Mouse (Mus musculus): ENCODE measurements around the gene Nacad. TPM values are rescaled to one million over a fixed set of nuclear protein-coding genes. Genes with fewer than 3 reads are reported as not detected.

Gene Nacad
- polyA plus RNA-seq, 1 experiment from 2014 or later = 7.2 TPM

- H3K4me1 ChIP-seq (ENCODE audit: control insufficient read depth, insufficient read depth, low read length) = peaks cover 15% of the 10 kb centered on the region
- no peaks in the 10 kb centered on the region for H3K27me3 ChIP-seq (ENCODE audit: control insufficient read depth, insufficient read depth, low read length)
- no peaks in the 10 kb centered on the region for H3K9me3 ChIP-seq (replicated peaks; ENCODE audit: control insufficient read depth, low read length)
- H3K27ac ChIP-seq (ENCODE audit: low read length) = no peak overlapping the region
- H3K36me3 ChIP-seq (ENCODE audit: control insufficient read depth, insufficient read depth, low read length) = peaks cover 8% of the 10 kb centered on the region; the same call in 1 of the 2 replicates
- no peak overlapping the region for H3K4me2 ChIP-seq (ENCODE audit: low read depth, low read length)
- ATAC-seq (ENCODE audit: insufficient read depth, low FRiP score) = no peak
- no peak overlapping the region for H3K9ac ChIP-seq (ENCODE audit: low read length)
- 29% methylated on average over 27 of the region's 27 CpGs for WGBS
- no peak overlapping the region for H3K4me3 ChIP-seq (replicated peaks; ENCODE audit: low read length)
Measured at GRCm38 (mm10) chr11:6599011-6599681, 6.7 kb downstream of the Nacad start.

- no peaks in the 10 kb centered on the region for H3K9me3 ChIP-seq (replicated peaks; ENCODE audit: control insufficient read depth, low read length)
- H3K27ac ChIP-seq (ENCODE audit: low read length) = no peak overlapping the region
- no peak for ATAC-seq (ENCODE audit: insufficient read depth, low FRiP score)
- H3K4me2 ChIP-seq (ENCODE audit: low read depth, low read length) = no peak overlapping the region
- H3K27me3 ChIP-seq (ENCODE audit: control insufficient read depth, insufficient read depth, low read length) = no peaks in the 10 kb centered on the region
- no peak overlapping the region for H3K9ac ChIP-seq (ENCODE audit: low read length)
- 56% methylated on average over 19 of the region's 19 CpGs for WGBS
- peaks cover 8% of the 10 kb centered on the region for H3K4me1 ChIP-seq (ENCODE audit: control insufficient read depth, insufficient read depth, low read length)
- no peak overlapping the region for H3K4me3 ChIP-seq (replicated peaks; ENCODE audit: low read length)
- peaks cover 16% of the 10 kb centered on the region; the same call in 1 of the 2 replicates for H3K36me3 ChIP-seq (ENCODE audit: control insufficient read depth, insufficient read depth, low read length)
Measured at GRCm38 (mm10) chr11:6598191-6598889, 7.5 kb downstream of the Nacad start.

- Histone ChIP-seq H3K27me3 (ENCODE audit: control insufficient read depth, insufficient read depth, low read length) (no peaks in the 10 kb centered on the region), H3K27ac (ENCODE audit: low read length) (no peak overlapping the region), H3K9me3 (replicated peaks; ENCODE audit: control insufficient read depth, low read length) (no peaks in the 10 kb centered on the region), H3K4me1 (ENCODE audit: control insufficient read depth, insufficient read depth, low read length) (peaks cover 8% of the 10 kb centered on the region), H3K9ac (ENCODE audit: low read length) (no peak overlapping the region), H3K4me3 (replicated peaks; ENCODE audit: low read length) (no peak overlapping the region), H3K36me3 (ENCODE audit: control insufficient read depth, insufficient read depth, low read length) (peaks cover 21% of the 10 kb centered on the region), H3K4me2 (ENCODE audit: low read depth, low read length) (no peak overlapping the region)
- 77% methylated on average over 7 of the region's 7 CpGs for WGBS
- ATAC-seq (ENCODE audit: insufficient read depth, low FRiP score) = no peak
Measured at GRCm38 (mm10) chr11:6597523-6597922, 8.3 kb downstream of the Nacad start.

GRCm38 (mm10) chr11:6596616-6597015, 9.2 kb downstream of the Nacad start:
- Histone ChIP-seq H3K4me2 (ENCODE audit: low read depth, low read length) (no peak overlapping the region), H3K9me3 (replicated peaks; ENCODE audit: control insufficient read depth, low read length) (no peaks in the 10 kb centered on the region), H3K27me3 (ENCODE audit: control insufficient read depth, insufficient read depth, low read length) (no peaks in the 10 kb centered on the region), H3K4me3 (replicated peaks; ENCODE audit: low read length) (no peak overlapping the region), H3K36me3 (ENCODE audit: control insufficient read depth, insufficient read depth, low read length) (peaks cover 21% of the 10 kb centered on the region), H3K4me1 (ENCODE audit: control insufficient read depth, insufficient read depth, low read length) (0 out of 2 replicates have a peak, but pooled peaks cover 4% of the 10 kb centered on the region), H3K9ac (ENCODE audit: low read length) (no peak overlapping the region), H3K27ac (ENCODE audit: low read length) (no peak overlapping the region)
- WGBS = 85% methylated on average over 3 of the region's 3 CpGs
- no peak for ATAC-seq (ENCODE audit: insufficient read depth, low FRiP score)

GRCm38 (mm10) chr11:6596205-6596604, 9.6 kb downstream of the Nacad start:
- H3K4me2 ChIP-seq (ENCODE audit: low read depth, low read length) = no peak overlapping the region
- WGBS = 97% methylated on average over 6 of the region's 6 CpGs
- no peaks in the 10 kb centered on the region for H3K27me3 ChIP-seq (ENCODE audit: control insufficient read depth, insufficient read depth, low read length)
- H3K36me3 ChIP-seq (ENCODE audit: control insufficient read depth, insufficient read depth, low read length) = peaks cover 21% of the 10 kb centered on the region
- no peak overlapping the region for H3K27ac ChIP-seq (ENCODE audit: low read length)
- no peak for ATAC-seq (ENCODE audit: insufficient read depth, low FRiP score)
- no peak overlapping the region for H3K4me3 ChIP-seq (replicated peaks; ENCODE audit: low read length)
- no peaks in the 10 kb centered on the region for H3K9me3 ChIP-seq (replicated peaks; ENCODE audit: control insufficient read depth, low read length)
- no peak overlapping the region for H3K9ac ChIP-seq (ENCODE audit: low read length)
- H3K4me1 ChIP-seq (ENCODE audit: control insufficient read depth, insufficient read depth, low read length) = 0 out of 2 replicates have a peak, but pooled peaks cover 4% of the 10 kb centered on the region

- Histone ChIP-seq H3K27me3 (ENCODE audit: control insufficient read depth, insufficient read depth, low read length) (no peaks in the 10 kb centered on the region), H3K4me3 (replicated peaks; ENCODE audit: low read length) (no peak overlapping the region), H3K36me3 (ENCODE audit: control insufficient read depth, insufficient read depth, low read length) (peaks cover 21% of the 10 kb centered on the region), H3K9ac (ENCODE audit: low read length) (no peak overlapping the region), H3K9me3 (replicated peaks; ENCODE audit: control insufficient read depth, low read length) (no peaks in the 10 kb centered on the region), H3K4me1 (ENCODE audit: control insufficient read depth, insufficient read depth, low read length) (0 out of 2 replicates have a peak, but pooled peaks cover 4% of the 10 kb centered on the region), H3K27ac (ENCODE audit: low read length) (no peak overlapping the region; the same call in 1 of the 2 replicates), H3K4me2 (ENCODE audit: low read depth, low read length) (no peak overlapping the region)
- ATAC-seq (ENCODE audit: insufficient read depth, low FRiP score) = no peak
- WGBS = 81% methylated on average over 5 of the region's 5 CpGs
Measured at GRCm38 (mm10) chr11:6595339-6595738, 10.5 kb downstream of the Nacad start.

DNA sequence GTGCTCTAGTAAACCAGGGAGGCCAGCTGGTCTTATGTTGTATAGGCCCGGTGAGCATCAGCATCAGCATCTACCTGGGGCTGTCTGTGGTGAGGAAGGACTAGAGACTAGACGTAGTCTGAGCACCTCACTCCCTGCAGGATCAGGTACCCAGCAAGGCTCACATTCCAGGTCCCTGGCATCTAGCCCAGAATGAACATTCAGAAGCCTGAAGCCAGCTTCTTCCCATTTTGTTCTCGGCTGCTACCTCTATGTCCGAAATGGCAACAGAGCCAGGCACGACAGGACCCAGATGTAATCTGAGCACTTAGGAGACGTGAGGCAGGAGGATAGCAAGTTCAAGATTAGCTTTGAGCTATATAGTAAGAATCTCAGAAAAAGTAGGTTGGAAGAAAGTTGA, 11.0 kb downstream of the Nacad start:
- H3K9ac ChIP-seq (ENCODE audit: low read length) = no peak overlapping the region
- H3K9me3 ChIP-seq (replicated peaks; ENCODE audit: control insufficient read depth, low read length) = no peaks in the 10 kb centered on the region
- H3K36me3 ChIP-seq (ENCODE audit: control insufficient read depth, insufficient read depth, low read length) = peaks cover 21% of the 10 kb centered on the region
- H3K27ac ChIP-seq (ENCODE audit: low read length) = peak overlapping the region; percentile 7; the same call in 1 of the 2 replicates
- ATAC-seq (ENCODE audit: insufficient read depth, low FRiP score) = no peak
- H3K4me3 ChIP-seq (replicated peaks; ENCODE audit: low read length) = no peak overlapping the region
- H3K4me1 ChIP-seq (ENCODE audit: control insufficient read depth, insufficient read depth, low read length) = 0 out of 2 replicates have a peak, but pooled peaks cover 4% of the 10 kb centered on the region
- no peaks in the 10 kb centered on the region for H3K27me3 ChIP-seq (ENCODE audit: control insufficient read depth, insufficient read depth, low read length)
- H3K4me2 ChIP-seq (ENCODE audit: low read depth, low read length) = no peak overlapping the region
- 76% methylated on average over 6 of the region's 6 CpGs for WGBS

DNA sequence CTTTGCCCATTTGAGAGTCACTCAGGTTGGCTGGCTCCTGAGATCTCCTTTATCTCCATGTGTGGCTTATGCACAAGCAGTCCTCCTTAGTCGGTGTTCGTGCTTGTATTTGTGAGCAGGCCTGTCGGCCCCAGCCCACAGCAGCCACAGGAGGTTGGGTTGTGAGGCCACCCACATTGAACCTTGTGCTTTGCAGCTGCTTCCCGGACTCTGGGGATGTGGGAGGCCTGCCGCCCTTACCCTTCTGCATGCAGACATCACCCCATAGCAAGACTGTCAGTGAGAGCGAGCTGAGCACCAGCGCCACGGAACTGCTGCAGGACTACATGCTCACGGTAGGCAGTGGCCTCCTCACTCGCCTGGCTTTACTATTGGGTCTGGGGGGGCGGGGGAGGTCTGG, 12.4 kb downstream of the Nacad start:
- Histone ChIP-seq H3K9me3 (replicated peaks; ENCODE audit: control insufficient read depth, low read length) (no peaks in the 10 kb centered on the region), H3K4me3 (replicated peaks; ENCODE audit: low read length) (no peak overlapping the region), H3K27ac (ENCODE audit: low read length) (0 out of 2 replicates have a peak overlapping the region, but pooled peaks have one; percentile 43), H3K4me1 (ENCODE audit: control insufficient read depth, insufficient read depth, low read length) (0 out of 2 replicates have a peak, but pooled peaks cover 3% of the 10 kb centered on the region), H3K27me3 (ENCODE audit: control insufficient read depth, insufficient read depth, low read length) (no peaks in the 10 kb centered on the region), H3K36me3 (ENCODE audit: control insufficient read depth, insufficient read depth, low read length) (peaks cover 21% of the 10 kb centered on the region), H3K9ac (ENCODE audit: low read length) (no peak overlapping the region; the same call in 1 of the 2 replicates), H3K4me2 (ENCODE audit: low read depth, low read length) (no peak overlapping the region)
- ATAC-seq (ENCODE audit: insufficient read depth, low FRiP score) = no peak
- WGBS = 70% methylated on average over 11 of the region's 11 CpGs

All from stomach, embryonic 16.5 days (tissue).